Mouse (Mus musculus) thymus, adult 2 months (tissue): ENCODE data around the gene Prcd.

ENCODE experiments used
- CTCF ChIP-seq: fragments of 200-500 bp; IDR thresholded peaks from 2 replicates; pipeline ENCODE4 v1.5.1; 2012; ENCODE audit warnings: mild to moderate bottlenecking, control low read depth, low read length, moderate library complexity, borderline replicate concordance; ENCODE audit not compliant: control insufficient read depth, poor library complexity, insufficient read depth; ENCODE audit errors: extremely low read depth
- POLR2A ChIP-seq: fragments of 200-500 bp; IDR thresholded peaks from 2 replicates; pipeline ENCODE4 v1.6.1; 2012; ENCODE audit warnings: mild to moderate bottlenecking, low read length, control low read depth, moderate library complexity; ENCODE audit not compliant: control insufficient read depth, poor library complexity, insufficient read depth; ENCODE audit errors: extremely low read depth

GRCm38 (mm10) chr11:116661948-116662377 is 8.6 kb downstream of the Prcd start:
- TF ChIP-seq CTCF, result no peak
- TF ChIP-seq POLR2A, result no peak
